Mouse (Mus musculus) G1E (cell line): ENCODE data around the gene Pbx3.

ENCODE experiments used
- CTCF ChIP-seq: IDR thresholded peaks from 2 replicates; pipeline ENCODE4 v1.5.1; 2012; ENCODE audit warnings: low read depth, low read length, inconsistent platforms, mixed read lengths
- GATA1 ChIP-seq: IDR thresholded peaks from 2 replicates; pipeline ENCODE4 v1.6.1; 2012; ENCODE audit warnings: borderline replicate concordance, low read length, inconsistent platforms, mixed read lengths
- TAL1 ChIP-seq: conservative IDR thresholded peaks from 2 replicates; pipeline ENCODE4 v1.6.1; 2012; ENCODE audit warnings: low read depth, low read length, inconsistent platforms, mixed read lengths

DNA sequence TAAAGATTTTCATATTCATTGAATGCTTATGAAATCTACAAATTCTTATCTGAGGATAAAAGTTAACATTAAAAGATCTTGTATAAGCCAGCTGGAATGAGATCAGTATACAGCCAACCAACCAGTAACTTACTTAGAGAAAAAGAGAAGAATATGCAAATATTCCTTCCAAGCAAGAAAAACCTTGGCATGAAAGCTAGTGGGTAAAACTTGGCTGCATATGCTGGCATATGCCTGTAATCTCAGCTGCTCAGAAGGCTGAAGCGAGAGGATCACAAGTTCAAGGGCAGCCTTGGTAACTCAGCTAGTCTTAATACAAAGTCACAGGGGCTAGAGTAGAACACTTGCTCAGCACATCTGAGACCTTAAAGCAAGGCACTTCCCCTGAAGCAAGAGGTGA lies 153.8 kb downstream of the Pbx3 start:
- TF ChIP-seq CTCF, result no peak
- TF ChIP-seq GATA1, result no peak
- TF ChIP-seq TAL1, result no peak
